Mouse (Mus musculus) stomach, embryonic 16.5 days (tissue): ENCODE results near the gene Fbxo17. TPM values are rescaled to one million over a fixed set of nuclear protein-coding genes. Genes with fewer than 3 reads are reported as not detected.

Experiments used
- ATAC-seq: fragments of 200-750 bp; cut with Nextera tagmentation; 2 replicates; pipeline ENCODE4 v1.8.0; 2017; ENCODE audit warnings: moderate number of reproducible peaks, moderate TSS enrichment; ENCODE audit not compliant: insufficient read depth, low FRiP score
- H3K27ac ChIP-seq: fragments of 300-500 bp; sonication (generic); 2 replicates; pipeline ENCODE4 v1.5.1; 2014; ENCODE audit warnings: low read length
- H3K27me3 ChIP-seq: fragments of 300-500 bp; sonication (generic); 2 replicates; pipeline ENCODE4 v1.6.1; 2014; ENCODE audit warnings: low read length, control low read depth, mixed read lengths; ENCODE audit not compliant: control insufficient read depth, insufficient read depth
- H3K36me3 ChIP-seq: fragments of 300-500 bp; sonication (generic); 2 replicates; pipeline ENCODE4 v1.6.1; 2014; ENCODE audit warnings: low read length; ENCODE audit not compliant: control insufficient read depth, insufficient read depth
- H3K4me1 ChIP-seq: fragments of 300-500 bp; sonication (generic); 2 replicates; pipeline ENCODE4 v1.6.1; 2014; ENCODE audit warnings: low read length, control low read depth, mixed read lengths; ENCODE audit not compliant: control insufficient read depth, insufficient read depth
- H3K4me2 ChIP-seq: fragments of 300-500 bp; sonication (generic); 2 replicates; pipeline ENCODE4 v1.6.1; 2014; ENCODE audit warnings: low read depth, low read length, mixed read lengths
- H3K4me3 ChIP-seq: fragments of 300-500 bp; sonication (generic); replicated peaks from 2 replicates; pipeline ENCODE4 v1.5.1; 2014; ENCODE audit warnings: mild to moderate bottlenecking, low read length
- H3K9ac ChIP-seq: fragments of 300-500 bp; sonication (generic); 2 replicates; pipeline ENCODE4 v1.6.1; 2014; ENCODE audit warnings: low read length
- H3K9me3 ChIP-seq: fragments of 300-500 bp; sonication (generic); replicated peaks from 2 replicates; pipeline ENCODE4 v1.6.1; 2016; ENCODE audit warnings: low read length, control low read depth; ENCODE audit not compliant: control insufficient read depth
- WGBS: fragments of 180-500 bp; shearing (Covaris S2); extraction: QIAGEN DNeasy Blood & Tissue Kit; methylation state at CpG from one replicate; pipeline ENCODE4 v1.1.7; 2014; 5-methylcytosine and 5-hydroxymethylcytosine counted together
- polyA plus RNA-seq: library from polyadenylated mRNA; unstranded; fragments of >200 nt; fragmentation: Nextera tagmentation; extraction: Ambion mirVana; gene quantifications from 2 replicates; pipeline ENCODE4 v1.2.1, GENCODE M21; 2015

Fbxo17 gene
- polyA plus RNA-seq, 1 experiment from 2014 or later, result 9.1 TPM

DNA sequence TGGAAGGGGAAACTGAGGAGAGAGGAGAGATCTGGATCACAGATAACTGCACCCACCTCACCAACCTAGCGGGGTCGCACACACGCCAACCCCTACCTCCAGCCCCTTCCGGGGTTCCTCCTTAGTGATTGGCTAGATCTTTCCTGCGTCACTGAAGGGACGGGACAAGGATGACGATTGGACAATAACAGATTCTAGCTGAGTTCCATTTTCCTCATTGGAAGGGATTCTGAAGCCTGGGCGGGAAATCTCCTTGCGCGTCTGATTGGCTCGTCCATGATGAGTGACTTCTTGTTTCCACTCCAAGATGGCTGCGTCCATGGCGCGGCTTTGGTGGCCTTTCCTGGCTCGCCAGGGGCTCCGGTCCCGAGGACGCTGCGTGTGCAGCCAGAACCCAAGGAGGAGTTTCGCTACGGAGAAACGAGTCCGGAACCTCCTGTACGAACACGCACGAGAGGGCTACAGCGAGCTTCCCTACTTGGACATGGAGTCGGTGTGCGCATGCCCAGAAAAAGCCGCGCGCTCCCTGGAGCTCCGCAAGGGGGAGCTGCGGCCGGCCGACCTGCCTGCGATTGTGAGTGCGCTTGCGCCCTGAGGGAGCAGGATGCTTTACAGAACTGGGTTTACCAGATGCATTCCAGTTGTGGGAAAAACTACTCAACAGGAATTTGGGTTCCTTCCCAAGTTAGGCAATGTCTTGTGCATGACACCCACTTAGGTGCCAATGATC lies 25.3 kb downstream of the Fbxo17 start, which contains the start of the genes Mrps12 and Sars2:
TSS of gene Mrps12 (minus strand) at position 112 of the 730 bp plus-strand sequence.
TSS of gene Sars2 (plus strand) at position 284 of the 730 bp plus-strand sequence.
- H3K36me3 ChIP-seq, result peaks cover 14% of the 10 kb centered on the region; the same call in 1 of the 2 replicates
- WGBS, result 0% methylated on average over 39 of the region's 39 CpGs

DNA sequence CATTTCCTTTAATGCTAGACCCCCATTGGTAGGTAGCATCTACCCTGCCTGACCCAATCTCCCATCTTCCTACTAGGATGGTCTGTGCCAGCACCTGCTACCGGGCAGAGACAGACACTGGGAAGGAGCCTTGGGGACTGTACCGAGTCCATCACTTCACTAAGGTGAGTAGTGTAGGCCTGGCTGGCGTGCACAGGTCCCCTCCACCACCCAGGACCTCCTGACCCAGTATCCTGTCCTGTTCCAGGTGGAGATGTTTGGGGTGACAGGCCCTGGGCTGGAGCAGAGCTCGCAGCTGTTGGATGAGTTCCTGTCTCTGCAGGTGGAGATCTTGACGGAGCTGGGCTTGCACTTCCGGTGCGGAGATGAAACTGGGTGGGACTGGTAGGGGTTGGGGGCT lies 33.3 kb downstream of the Fbxo17 start:
- Histone ChIP-seq H3K36me3 (0 out of 2 replicates have a peak, but pooled peaks cover 5% of the 10 kb centered on the region), H3K4me2 (no peak overlapping the region), H3K4me1 (no peaks in the 10 kb centered on the region), H3K27me3 (no peaks in the 10 kb centered on the region), H3K9ac (no peak overlapping the region), H3K9me3 (no peaks in the 10 kb centered on the region), H3K4me3 (no peak overlapping the region), H3K27ac (no peak overlapping the region)
- 90% methylated on average over 7 of the region's 7 CpGs for WGBS
- no peak for ATAC-seq

More for the DNA sequence above, 25.3 kb downstream of the Fbxo17 start, which contains the start of the genes Mrps12 and Sars2:
- peak within 1 kb of the TSS; percentile 82 for H3K27ac ChIP-seq
- ATAC-seq, result peak; percentile 97
- no peaks in the 10 kb centered on the region for H3K9me3 ChIP-seq
- peaks cover 7% of the 10 kb centered on the region; the same call in 1 of the 2 replicates for H3K4me1 ChIP-seq
- H3K27me3 ChIP-seq, result no peaks in the 10 kb centered on the region
- H3K9ac ChIP-seq, result peak within 1 kb of the TSS; percentile 86
- peak within 1 kb of the TSS; percentile 79 for H3K4me2 ChIP-seq
- peak within 1 kb of the TSS; percentile 75 for H3K4me3 ChIP-seq

DNA sequence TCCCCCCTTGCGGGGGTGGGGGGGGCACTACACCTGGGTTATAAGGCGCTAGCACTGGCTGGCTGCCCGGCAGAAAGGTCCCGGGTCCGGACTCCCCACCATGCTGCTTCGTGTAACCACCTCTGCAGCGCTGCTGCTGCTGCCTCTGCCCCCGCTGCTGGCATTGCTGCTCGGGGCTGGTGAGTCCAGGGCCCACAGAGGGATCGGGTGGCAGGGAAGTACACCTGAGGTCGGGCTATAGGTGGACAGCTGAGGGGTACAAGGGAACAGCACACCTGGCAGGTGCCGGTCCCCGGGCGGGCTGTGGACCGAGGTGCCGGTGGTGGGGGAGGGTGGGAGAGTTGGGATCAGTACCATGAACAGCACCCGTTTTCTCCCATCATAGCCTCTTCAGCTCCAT lies 39.5 kb downstream of the Fbxo17 start, which contains the start of gene Ccer2:
TSS of gene Ccer2 (plus strand) at position 96 of the 400 bp plus-strand sequence.
- Histone ChIP-seq H3K4me2 (0 out of 2 replicates have a peak within 1 kb of the TSS, but pooled peaks have one; percentile 9), H3K4me3 (no peak within 1 kb of the TSS), H3K27me3 (peaks cover 6% of the 10 kb centered on the region; the same call in 1 of the 2 replicates), H3K36me3 (peaks cover 13% of the 10 kb centered on the region), H3K4me1 (peaks cover 5% of the 10 kb centered on the region), H3K9ac (no peak within 1 kb of the TSS), H3K27ac (no peak within 1 kb of the TSS), H3K9me3 (no peaks in the 10 kb centered on the region)
- WGBS, result 3% methylated on average over 16 of the region's 17 CpGs
- no peak; the same call in 1 of the 2 replicates for ATAC-seq

DNA sequence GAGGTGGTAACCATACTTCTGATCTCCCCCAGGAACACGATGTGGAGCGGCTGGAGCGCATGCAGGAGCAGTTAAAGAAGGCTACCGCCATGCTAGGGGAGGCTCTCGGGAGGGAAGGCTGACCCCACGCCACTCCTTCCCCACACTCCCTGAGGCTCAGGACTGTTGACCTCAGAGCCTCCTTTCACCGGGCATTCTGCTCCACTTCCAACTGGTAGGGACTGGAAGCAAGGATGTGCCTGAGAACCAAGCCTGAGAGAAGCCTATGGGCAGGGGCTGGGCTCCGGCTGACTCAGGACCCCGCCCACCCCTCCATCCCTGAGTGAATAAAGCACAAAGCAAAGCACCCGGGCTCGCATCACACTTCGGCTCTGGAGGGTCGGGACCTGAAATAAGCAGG lies 42.0 kb downstream of the Fbxo17 start:
- H3K9ac ChIP-seq, result no peak overlapping the region
- no peak overlapping the region for H3K27ac ChIP-seq
- no peak for ATAC-seq
- H3K4me2 ChIP-seq, result no peak overlapping the region
- H3K4me1 ChIP-seq, result peaks cover 5% of the 10 kb centered on the region
- peaks cover 6% of the 10 kb centered on the region; the same call in 1 of the 2 replicates for H3K27me3 ChIP-seq
- H3K4me3 ChIP-seq, result no peak overlapping the region
- H3K9me3 ChIP-seq, result no peaks in the 10 kb centered on the region
- WGBS, result 84% methylated on average over 13 of the region's 13 CpGs
- peaks cover 17% of the 10 kb centered on the region for H3K36me3 ChIP-seq

DNA sequence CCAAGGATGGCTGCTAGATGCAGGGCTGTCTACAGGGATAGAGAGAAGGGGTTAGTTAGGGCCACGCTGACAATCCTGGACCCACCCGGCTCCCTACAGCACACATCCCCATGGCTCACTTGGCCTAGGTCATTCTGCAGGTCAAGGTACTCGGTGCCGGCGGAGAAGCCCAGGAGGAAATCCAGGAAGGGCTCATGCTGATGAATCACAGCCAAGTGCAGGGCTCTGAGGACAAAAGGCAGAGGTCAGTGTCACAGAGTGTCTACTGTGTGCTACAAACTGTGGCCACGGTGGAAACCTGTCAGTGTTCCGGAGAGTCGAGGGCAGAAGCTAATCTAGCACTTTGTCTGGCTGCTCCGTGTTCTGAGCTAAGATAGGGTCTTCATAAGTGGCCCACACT lies 45.3 kb downstream of the Fbxo17 start:
- H3K9ac ChIP-seq, result no peak overlapping the region
- 92% methylated on average over 9 of the region's 9 CpGs for WGBS
- H3K4me2 ChIP-seq, result no peak overlapping the region
- H3K27me3 ChIP-seq, result no peaks in the 10 kb centered on the region
- H3K4me1 ChIP-seq, result peaks cover 7% of the 10 kb centered on the region
- H3K27ac ChIP-seq, result no peak overlapping the region
- H3K4me3 ChIP-seq, result no peak overlapping the region
- peaks cover 17% of the 10 kb centered on the region for H3K36me3 ChIP-seq
- no peaks in the 10 kb centered on the region for H3K9me3 ChIP-seq
- no peak for ATAC-seq

DNA sequence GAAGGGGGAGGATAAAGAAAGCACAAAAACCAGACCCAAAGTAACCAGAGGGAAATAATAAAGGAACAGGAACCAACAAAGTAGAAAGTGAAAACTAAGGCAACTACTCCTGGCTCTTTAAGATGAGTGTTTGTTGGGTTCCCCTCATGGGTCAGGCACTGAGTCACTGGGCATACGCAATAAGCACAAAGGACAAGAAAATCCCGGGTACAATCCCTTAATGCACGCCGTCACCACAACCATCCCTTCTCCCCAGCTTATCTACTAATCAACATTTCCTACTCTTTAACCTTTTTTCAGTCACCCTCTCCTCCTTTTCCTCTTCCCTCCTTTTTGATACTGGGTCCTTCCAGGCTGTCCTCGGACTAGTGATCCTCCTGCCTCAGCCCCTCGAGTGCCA lies 48.6 kb downstream of the Fbxo17 start:
- Histone ChIP-seq H3K9ac (no peak overlapping the region), H3K27me3 (no peaks in the 10 kb centered on the region), H3K4me1 (peaks cover 16% of the 10 kb centered on the region), H3K4me2 (peak overlapping the region; percentile 65), H3K9me3 (no peaks in the 10 kb centered on the region), H3K36me3 (peaks cover 5% of the 10 kb centered on the region; the same call in 1 of the 2 replicates), H3K27ac (no peak overlapping the region), H3K4me3 (peak overlapping the region; percentile 87; the same call in 1 of the 2 replicates)
- 74% methylated on average over 6 of the region's 6 CpGs for whole genome bisulfite sequencing
- ATAC-seq, result no peak

DNA sequence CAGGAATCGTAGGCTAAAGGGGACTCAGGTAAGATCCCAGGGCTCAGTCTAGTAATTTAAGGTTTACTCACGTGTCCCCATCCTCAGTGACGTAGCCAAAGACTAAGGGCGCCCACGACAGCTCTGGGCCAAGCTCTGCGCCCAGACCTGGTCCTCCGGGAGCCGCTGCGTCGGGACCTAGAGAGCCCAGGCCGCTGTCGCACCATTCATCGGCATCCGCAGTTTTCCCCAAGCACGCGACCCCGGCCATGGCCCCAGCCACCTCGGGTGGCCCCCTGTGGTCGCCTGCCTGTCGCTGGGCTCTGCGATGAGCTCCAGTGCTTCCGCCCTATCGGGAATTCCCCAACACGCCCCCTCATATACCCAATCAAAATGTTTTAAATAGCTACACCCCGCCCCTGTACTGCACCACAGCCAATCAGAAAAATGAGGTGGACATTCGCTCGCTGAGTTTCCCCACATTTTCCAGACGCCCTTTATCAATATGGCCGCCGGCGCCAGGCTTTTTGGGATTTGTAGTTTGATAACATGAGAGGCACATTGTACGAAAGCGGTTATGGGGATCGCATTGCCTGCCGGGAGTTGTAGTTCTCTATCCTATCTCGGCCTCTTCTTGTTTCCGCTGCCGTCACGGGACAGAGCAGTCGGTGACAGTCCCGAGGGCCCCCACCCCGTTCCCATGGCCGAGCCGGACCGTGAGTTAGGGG lies 49.7 kb downstream of the Fbxo17 start, which contains the start of gene Sirt2:
TSS of gene Sirt2 (plus strand) at position 563 of the 707 bp plus-strand sequence.
- peaks cover 16% of the 10 kb centered on the region for H3K4me1 ChIP-seq
- H3K4me3 ChIP-seq, result peak within 1 kb of the TSS; percentile 87
- ATAC-seq, result peak; percentile 98
- under 1% methylated on average over 45 of the region's 45 CpGs for WGBS
- peaks cover under 1% of the 10 kb centered on the region; the same call in 1 of the 2 replicates for H3K36me3 ChIP-seq
- no peaks in the 10 kb centered on the region for H3K9me3 ChIP-seq
- peak within 1 kb of the TSS; percentile 65 for H3K4me2 ChIP-seq
- no peak within 1 kb of the TSS for H3K27ac ChIP-seq
- peak within 1 kb of the TSS; percentile 92 for H3K9ac ChIP-seq
- no peaks in the 10 kb centered on the region for H3K27me3 ChIP-seq

DNA sequence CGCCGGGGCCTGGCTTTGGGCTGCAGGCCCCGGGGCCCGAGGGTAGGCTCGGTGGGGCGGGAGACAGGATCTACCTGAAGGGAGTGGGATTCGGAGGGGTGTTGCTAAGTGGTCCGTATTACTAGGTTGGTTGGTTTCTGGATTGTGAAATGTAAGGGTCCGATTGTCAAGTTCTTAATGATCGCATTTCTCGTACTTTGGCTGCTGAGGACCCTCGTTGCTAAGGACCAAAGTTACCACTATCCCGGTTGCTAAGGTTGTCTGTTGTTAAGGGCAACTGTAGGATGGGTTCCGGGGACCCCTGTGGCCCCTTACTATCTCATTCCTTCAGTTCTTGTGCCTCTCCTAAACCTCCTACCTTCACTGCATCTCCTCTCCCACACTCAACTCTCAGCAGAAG lies 50.3 kb downstream of the Fbxo17 start:
- no peak for ATAC-seq
- 4% methylated on average over 14 of the region's 14 CpGs for WGBS
- Histone ChIP-seq H3K4me1 (peaks cover 16% of the 10 kb centered on the region), H3K4me3 (peak overlapping the region; percentile 87), H3K9ac (peak overlapping the region; percentile 92), H3K27ac (no peak overlapping the region), H3K9me3 (no peaks in the 10 kb centered on the region), H3K36me3 (no peaks in the 10 kb centered on the region), H3K27me3 (no peaks in the 10 kb centered on the region), H3K4me2 (peak overlapping the region; percentile 62)
